Mouse (Mus musculus): Measurements from ENCODE around the gene Pard3b.

DNA sequence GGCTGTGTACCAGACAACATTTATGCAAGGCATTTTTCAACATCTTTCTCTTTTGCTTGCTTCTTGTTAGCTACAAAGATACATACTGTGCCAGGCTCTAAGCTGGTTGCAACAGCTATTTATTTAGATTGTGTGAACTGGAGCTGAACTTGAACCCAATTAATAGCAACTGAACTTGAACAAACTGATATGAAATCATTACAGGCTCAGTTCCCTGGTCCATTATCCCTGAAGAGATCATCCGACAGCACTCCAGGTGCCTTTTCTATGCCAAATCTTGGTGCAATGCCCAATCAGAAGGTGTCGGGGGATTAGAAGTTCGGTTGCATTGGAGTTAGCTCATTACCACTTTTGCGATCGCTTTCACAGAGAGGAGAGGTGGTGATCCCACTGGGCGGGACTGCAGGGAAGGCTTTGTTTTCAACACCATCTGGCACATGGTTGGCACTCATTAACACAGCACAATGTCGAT, 414.6 kb downstream of the Pard3b start:
- no peak for TF ChIP-seq CTCF (IDR thresholded peaks at IDR 0.05; ENCODE audit: low read depth)
- no peak for TF ChIP-seq EP300 (optimal IDR thresholded peaks at IDR 0.05)
